Mouse (Mus musculus) liver, embryonic 11.5 days (tissue): ENCODE results near the gene Topors. TPM values are rescaled to one million over a fixed set of nuclear protein-coding genes. Genes with fewer than 3 reads are reported as not detected.
A peak's percentile ranks its signal among the peaks of the same experiment; 100 is the strongest.

Source experiments
- ATAC-seq: fragments of 200-750 bp; cut with Nextera tagmentation; replicated peaks from 2 replicates; pipeline ENCODE4 v1.8.0; 2017; ENCODE audit warnings: moderate number of reproducible peaks, mild to moderate bottlenecking, moderate TSS enrichment, moderate library complexity; ENCODE audit not compliant: low FRiP score
- DNase-seq: peaks from one replicate; pipeline ENCODE4 v3.0.0-alpha.2; 2017; ENCODE audit warnings: low spot score
- H3K27ac ChIP-seq: fragments of 300-500 bp; sonication (generic); 2 replicates; pipeline ENCODE4 v1.5.1; 2014; ENCODE audit warnings: mild to moderate bottlenecking, low read depth, low read length, control low read depth
- H3K27me3 ChIP-seq: fragments of 300-500 bp; sonication (generic); replicated peaks from 2 replicates; pipeline ENCODE4 v1.6.1; 2014; ENCODE audit warnings: low read length, mixed read lengths; ENCODE audit not compliant: control insufficient read depth, insufficient read depth
- H3K36me3 ChIP-seq: fragments of 300-500 bp; sonication (generic); 2 replicates; pipeline ENCODE4 v1.6.1; 2014; ENCODE audit warnings: mild to moderate bottlenecking, low read length, moderate library complexity, mixed read lengths; ENCODE audit not compliant: control insufficient read depth, insufficient read depth
- H3K4me1 ChIP-seq: fragments of 300-500 bp; sonication (generic); replicated peaks from 2 replicates; pipeline ENCODE4 v1.6.1; 2014; ENCODE audit warnings: low read length, mixed read lengths; ENCODE audit not compliant: control insufficient read depth, insufficient read depth
- H3K4me2 ChIP-seq: fragments of 300-500 bp; sonication (generic); 2 replicates; pipeline ENCODE4 v1.6.1; 2014; ENCODE audit warnings: mild to moderate bottlenecking, control low read depth, moderate library complexity
- H3K4me3 ChIP-seq: fragments of 300-500 bp; sonication (generic); 2 replicates; pipeline ENCODE4 v1.5.1; 2014; ENCODE audit warnings: low read depth, low read length, control low read depth
- H3K9ac ChIP-seq: fragments of 300-500 bp; sonication (generic); 2 replicates; pipeline ENCODE4 v1.6.1; 2014; ENCODE audit warnings: low read depth, low read length, control low read depth
- H3K9me3 ChIP-seq: fragments of 300-500 bp; sonication (generic); 2 replicates; pipeline ENCODE4 v1.6.1; 2016; ENCODE audit warnings: low read length, inconsistent platforms, mixed read lengths; ENCODE audit not compliant: control insufficient read depth
- WGBS: fragments of 180-500 bp; shearing (Covaris S2); extraction: QIAGEN DNeasy Blood & Tissue Kit; methylation state at CpG from one replicate; pipeline ENCODE4 v1.1.7; 2014; 5-methylcytosine and 5-hydroxymethylcytosine counted together
- polyA plus RNA-seq: library from polyadenylated mRNA; unstranded; fragments of >200 nt; fragmentation: Nextera tagmentation; extraction: Ambion mirVana; gene quantifications from 2 replicates; pipeline ENCODE4 v1.2.1, GENCODE M21; 2014

Topors gene
- polyA plus RNA-seq: 38.4 and 38.5 TPM in 2 replicates

GRCm38 (mm10) chr4:40269430-40270032 is at the start of gene Topors, which contains the start of gene Smim27:
TSS of gene Topors (minus strand) at chr4:40269850.
TSS of gene Smim27 (plus strand) at chr4:40269579.
- peak; percentile 92 for DNase-seq
- H3K4me3 ChIP-seq: peak within 1 kb of the TSS; percentile 89
- H3K27ac ChIP-seq: peak within 1 kb of the TSS; percentile 98
- peak within 1 kb of the TSS; percentile 94 for H3K9ac ChIP-seq
- peak; percentile 94 for ATAC-seq
- no peaks in the 10 kb centered on the region for H3K27me3 ChIP-seq
- under 1% methylated on average over 38 of the region's 38 CpGs for WGBS
- no peaks in the 10 kb centered on the region for H3K9me3 ChIP-seq
- peak within 1 kb of the TSS; percentile 96 for H3K4me2 ChIP-seq
- H3K4me1 ChIP-seq: peaks cover 13% of the 10 kb centered on the region
- peaks cover 7% of the 10 kb centered on the region; the same call in 1 of the 2 replicates for H3K36me3 ChIP-seq

GRCm38 (mm10) chr4:40317404-40317803 is 47.8 kb upstream of the Topors start:
- H3K4me3 ChIP-seq: no peak overlapping the region
- peaks cover 1% of the 10 kb centered on the region; the same call in 1 of the 2 replicates for H3K4me1 ChIP-seq
- no peak overlapping the region for H3K27ac ChIP-seq
- H3K4me2 ChIP-seq: no peak overlapping the region
- H3K9ac ChIP-seq: no peak overlapping the region
- WGBS: 76% methylated on average over 3 of the region's 3 CpGs
- no peaks in the 10 kb centered on the region for H3K27me3 ChIP-seq
- H3K36me3 ChIP-seq: no peaks in the 10 kb centered on the region
- ATAC-seq: no peak
- no peaks in the 10 kb centered on the region for H3K9me3 ChIP-seq
- no peak for DNase-seq

GRCm38 (mm10) chr4:40313026-40313425 is 43.4 kb upstream of the Topors start:
- H3K9ac ChIP-seq: no peak overlapping the region
- ATAC-seq (no peak), DNase-seq (no peak)
- no peaks in the 10 kb centered on the region for H3K9me3 ChIP-seq
- no peak overlapping the region for H3K27ac ChIP-seq
- WGBS: 58% methylated on average over 6 of the region's 6 CpGs
- no peak overlapping the region for H3K4me2 ChIP-seq
- no peaks in the 10 kb centered on the region for H3K27me3 ChIP-seq
- H3K4me3 ChIP-seq: no peak overlapping the region
- peaks cover 12% of the 10 kb centered on the region for H3K4me1 ChIP-seq
- no peaks in the 10 kb centered on the region for H3K36me3 ChIP-seq

GRCm38 (mm10) chr4:40312213-40312612 is 42.6 kb upstream of the Topors start:
- H3K4me1 ChIP-seq: peaks cover 12% of the 10 kb centered on the region
- no peaks in the 10 kb centered on the region for H3K27me3 ChIP-seq
- H3K9me3 ChIP-seq: no peaks in the 10 kb centered on the region
- ATAC-seq: peak; percentile 65
- H3K4me2 ChIP-seq: no peak overlapping the region
- H3K27ac ChIP-seq: no peak overlapping the region
- no peak for DNase-seq
- H3K36me3 ChIP-seq: no peaks in the 10 kb centered on the region
- WGBS: 52% methylated on average over 1 of the region's 1 CpGs
- no peak overlapping the region for H3K4me3 ChIP-seq
- no peak overlapping the region for H3K9ac ChIP-seq

GRCm38 (mm10) chr4:40310796-40311383 is 41.2 kb upstream of the Topors start:
- no peaks in the 10 kb centered on the region for H3K27me3 ChIP-seq
- ATAC-seq (no peak), DNase-seq (no peak)
- peaks cover 12% of the 10 kb centered on the region for H3K4me1 ChIP-seq
- no peak overlapping the region for H3K4me2 ChIP-seq
- H3K4me3 ChIP-seq: no peak overlapping the region
- WGBS: 77% methylated on average over 11 of the region's 11 CpGs
- H3K9me3 ChIP-seq: no peaks in the 10 kb centered on the region
- no peak overlapping the region for H3K27ac ChIP-seq
- no peaks in the 10 kb centered on the region for H3K36me3 ChIP-seq
- no peak overlapping the region for H3K9ac ChIP-seq

- DNase-seq (no peak), ATAC-seq (no peak)
- Histone ChIP-seq H3K4me1 (peaks cover 12% of the 10 kb centered on the region), H3K9me3 (no peaks in the 10 kb centered on the region), H3K36me3 (no peaks in the 10 kb centered on the region), H3K27me3 (no peaks in the 10 kb centered on the region), H3K27ac (no peak overlapping the region), H3K4me3 (no peak overlapping the region), H3K9ac (no peak overlapping the region), H3K4me2 (no peak overlapping the region)
These were observed 40.0 kb upstream of the Topors start for GRCm38 (mm10) chr4:40309682-40310081.

- WGBS: 69% methylated on average over 10 of the region's 10 CpGs
These were observed 32.9 kb upstream of the Topors start for GRCm38 (mm10) chr4:40302445-40303125.

GRCm38 (mm10) chr4:40301076-40301789 is 31.6 kb upstream of the Topors start:
- no peak overlapping the region for H3K4me3 ChIP-seq
- H3K4me2 ChIP-seq: peak overlapping the region; percentile 12
- H3K27ac ChIP-seq: no peak overlapping the region
- ATAC-seq: peak; percentile 75
- WGBS: 12% methylated on average over 16 of the region's 16 CpGs
- H3K4me1 ChIP-seq: no peaks in the 10 kb centered on the region
- no peaks in the 10 kb centered on the region for H3K36me3 ChIP-seq
- H3K9ac ChIP-seq: no peak overlapping the region
- peak; percentile 71 for DNase-seq
- no peaks in the 10 kb centered on the region for H3K27me3 ChIP-seq
- 0 out of 2 replicates have a peak, but pooled peaks cover 3% of the 10 kb centered on the region for H3K9me3 ChIP-seq

More at GRCm38 (mm10) chr4:40302445-40303125, 32.9 kb upstream of the Topors start:
- Histone ChIP-seq H3K27me3 (no peaks in the 10 kb centered on the region), H3K4me2 (no peak overlapping the region), H3K9ac (no peak overlapping the region), H3K36me3 (no peaks in the 10 kb centered on the region), H3K4me3 (no peak overlapping the region), H3K27ac (no peak overlapping the region), H3K9me3 (no peaks in the 10 kb centered on the region), H3K4me1 (no peaks in the 10 kb centered on the region)
- ATAC-seq: no peak
- no peak for DNase-seq
